Comparison of ENCODE assay signal across 8 mouse cellular contexts in genomic region chr19:18834971-18835370, GRCm38 (mm10).
A peak's percentile ranks its signal among the peaks of the same experiment; 100 is the strongest.
DNase-seq lines count a peak whose midpoint lies in the region; ATAC-seq lines count a peak whose summit lies in the region.

No protein-coding gene starts in this region.

- no peaks in the 10 kb centered on the region for H3K27me3 ChIP-seq in heart, embryonic 11.5 days (ENCODE audit: control insufficient read depth, insufficient read depth, low read length)
- no peaks in the 10 kb centered on the region for H3K27me3 ChIP-seq in splenic B cell, adult 2 months (ENCODE audit: control insufficient read depth, insufficient read depth, low read length, poor library complexity, severe bottlenecking)

- intact Hi-C loops in heart, postnatal 36 days (cut with DNase I), result loop anchor here (5.0 to 10.0 kb wide), 5 partner anchors 118 to 1368 kb away; partner anchors contain the start of genes Nmrk1 and Ostf1

- 10% methylated on average over 6 of the region's 6 CpGs for WGBS in heart, embryonic 11.5 days (ENCODE audit: insufficient replicate concordance)

- no peaks in the 10 kb centered on the region for H3K9me3 ChIP-seq in heart, embryonic 11.5 days (replicated peaks; ENCODE audit: control insufficient read depth, low read length)

- DNase-seq in heart, adult 9 months (ENCODE audit: low spot score in 2 of 2), result peak; percentile 7
- peak; percentile 73 for DNase-seq in adrenal gland, postnatal 10 days
- DNase-seq in embryo, embryonic 11 days, result peak; percentile 72
- peak; percentile 42 to 63 for DNase-seq in heart, postnatal 36 days
- DNase-seq in layer of hippocampus, postnatal 36 days, result peak; percentile 45 to 47
- peak; percentile 76 for DNase-seq in mesoderm, embryonic 11.5 days (ENCODE audit: low read depth, low spot score)
- DNase-seq in splenic B cell, adult 2 months (ENCODE audit: low read depth, low spot score), result peak; percentile 50

- no peaks in the 10 kb centered on the region for H3K36me3 ChIP-seq in heart, embryonic 11.5 days (ENCODE audit: control insufficient read depth, insufficient read depth, low read length)
- no peaks in the 10 kb centered on the region for H3K36me3 ChIP-seq in splenic B cell, adult 2 months (ENCODE audit: control insufficient read depth, insufficient read depth, low read length, poor library complexity, severe bottlenecking)

- H3K4me1 ChIP-seq in heart, embryonic 11.5 days (ENCODE audit: control insufficient read depth, insufficient read depth, low read length), result no peaks in the 10 kb centered on the region

- no peak overlapping the region for H3K9ac ChIP-seq in heart, embryonic 11.5 days (ENCODE audit: low read depth, low read length)

- H3K4me3 ChIP-seq in heart, embryonic 11.5 days (ENCODE audit: low read depth, low read length), result no peak overlapping the region

- H3K4me2 ChIP-seq in heart, embryonic 11.5 days, result no peak overlapping the region

- no peak for ATAC-seq in heart, embryonic 11.5 days (replicated peaks; ENCODE audit: insufficient number of reproducible peaks, low FRiP score, low TSS enrichment)

- H3K27ac ChIP-seq in heart, embryonic 11.5 days (ENCODE audit: low read depth, low read length), result no peak overlapping the region

Comparison
In these comparisons a context has a peak if more than half of its experiments do, and no peak if none do; other contexts are left out.
1. DNase-seq: peak in every context shown above with its lines; median percentile 76 in mesoderm, embryonic 11.5 days; 73 in adrenal gland, postnatal 10 days; 72 in embryo, embryonic 11 days; 52 in heart, postnatal 36 days; 50 in splenic B cell, adult 2 months; 46 in layer of hippocampus, postnatal 36 days; 7 in heart, adult 9 months.